Mouse (Mus musculus) embryonic fibroblast, embryonic 13.5 days (primary cell): ENCODE data around the gene Nfya.

Experiments
- CTCF ChIP-seq: IDR thresholded peaks from 2 replicates; pipeline ENCODE4 v1.5.1; 2011; ENCODE audit warnings: mild to moderate bottlenecking, control low read depth, low read length, moderate library complexity, borderline replicate concordance; ENCODE audit not compliant: insufficient read depth
- POLR2A ChIP-seq: IDR thresholded peaks from 2 replicates; pipeline ENCODE4 v1.6.1; 2011; ENCODE audit warnings: low read depth, mild to moderate bottlenecking, control low read depth, low read length, moderate library complexity

DNA sequence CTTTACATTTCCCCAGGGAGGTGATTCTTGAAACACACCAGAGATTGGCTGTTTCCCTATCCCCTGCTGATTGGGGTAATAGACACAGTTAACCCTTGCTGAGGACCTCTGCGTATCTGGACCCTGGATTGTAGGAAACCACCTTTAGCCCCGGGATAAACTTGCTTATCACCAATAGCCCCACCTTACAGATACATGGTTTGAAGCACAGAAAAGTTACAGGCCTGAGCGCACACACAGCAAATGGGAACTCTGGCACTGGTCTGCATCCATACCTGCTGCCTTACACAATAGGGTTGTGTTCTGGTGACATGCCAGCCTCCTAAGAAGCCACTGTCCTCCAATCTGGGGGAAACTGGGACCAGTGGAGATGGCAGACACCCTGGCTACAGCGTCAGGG, 63.9 kb downstream of the Nfya start:
- TF ChIP-seq CTCF (no peak), POLR2A (no peak)
